Mouse (Mus musculus): ENCODE measurements at regions not wholly inside any gene's neighbourhood (a gene's known extent, or its start where the extent isn't known, plus 50 kb on each side); places are given as distances from the start of the nearest gene placed in this dataset.
A peak's percentile ranks its signal among the peaks of the same experiment; 100 is the strongest.

DNA sequence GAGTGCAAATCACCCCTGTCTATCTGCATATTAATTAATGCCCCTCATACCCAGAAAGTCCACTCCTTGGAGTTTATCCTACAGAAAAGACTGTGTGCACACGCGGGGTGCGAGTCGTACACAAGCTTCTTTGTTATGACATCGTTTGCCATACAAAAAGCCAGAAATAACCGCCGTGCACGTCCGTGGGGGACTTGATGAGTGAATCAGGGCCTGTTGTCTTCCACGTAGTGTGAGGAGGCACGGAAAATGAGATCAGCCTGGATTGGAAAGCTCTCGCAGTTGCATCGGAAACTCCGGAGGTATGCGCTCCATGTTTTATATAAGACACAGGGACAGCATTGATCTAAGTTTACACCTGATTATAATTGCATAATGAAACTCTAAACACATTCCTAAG lies 120.3 kb downstream of the Etnk1 start:
- DNase-seq (ENCODE audit: low read depth, low spot score): no peak

GRCm38 (mm10) chr6:143288491-143289130 lies 121.6 kb downstream of the Etnk1 start:
- DNase-seq (ENCODE audit: low read depth, low spot score): no peak

GRCm38 (mm10) chr6:143293648-143294047 lies 126.6 kb downstream of the Etnk1 start:
- no peak for DNase-seq (ENCODE audit: low read depth, low spot score)

DNA sequence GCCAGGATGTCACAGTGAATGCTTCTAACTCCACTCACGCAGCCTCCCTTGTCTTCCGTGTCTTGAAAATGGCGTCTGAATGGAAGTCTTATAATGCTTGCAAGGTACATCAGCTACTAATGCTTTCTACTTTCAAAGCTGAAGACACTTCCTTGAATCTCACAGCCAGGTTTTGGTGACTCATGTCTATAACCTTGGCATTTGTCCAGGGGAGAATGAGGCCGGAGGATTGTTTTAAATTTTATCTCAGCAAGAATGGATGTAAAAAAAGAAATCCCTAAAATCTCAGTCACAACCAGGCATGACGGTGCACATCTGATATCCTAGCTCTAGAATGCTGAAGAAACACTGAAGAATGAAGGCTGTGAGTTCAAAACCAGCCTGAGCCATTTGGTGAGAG lies 131.4 kb downstream of the Etnk1 start:
- no peak for DNase-seq (ENCODE audit: low read depth, low spot score)

- DNase-seq (ENCODE audit: low read depth, low spot score): no peak
Measured at GRCm38 (mm10) chr6:143301414-143301813, 134.4 kb downstream of the Etnk1 start.

DNA sequence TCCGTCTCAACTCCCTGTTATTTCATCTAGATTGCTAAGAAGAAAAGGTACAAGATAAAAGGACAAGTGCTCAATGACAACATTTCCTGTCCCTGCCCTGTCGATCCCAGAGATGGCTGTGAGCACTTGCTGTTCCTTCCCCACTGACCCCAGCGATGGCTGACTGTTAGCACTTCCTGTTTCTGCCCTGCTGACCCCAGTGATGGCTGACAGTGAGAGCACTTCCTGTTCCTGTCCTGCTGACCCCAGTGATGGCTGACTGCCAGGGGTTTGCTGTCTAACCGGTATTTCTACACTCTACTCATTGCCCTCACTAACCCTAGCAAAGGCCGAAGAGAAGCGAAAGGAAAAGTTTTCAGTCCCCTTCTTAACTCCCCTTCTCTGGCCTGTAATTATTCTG lies 140.3 kb downstream of the Etnk1 start:
- no peak for DNase-seq (ENCODE audit: low read depth, low spot score)

GRCm38 (mm10) chr6:143315859-143316258 lies 148.8 kb downstream of the Etnk1 start:
- no peak for DNase-seq (ENCODE audit: low read depth, low spot score)

- DNase-seq (ENCODE audit: low read depth, low spot score): no peak
Measured at GRCm38 (mm10) chr6:143320426-143320825, 153.4 kb downstream of the Etnk1 start.

DNA sequence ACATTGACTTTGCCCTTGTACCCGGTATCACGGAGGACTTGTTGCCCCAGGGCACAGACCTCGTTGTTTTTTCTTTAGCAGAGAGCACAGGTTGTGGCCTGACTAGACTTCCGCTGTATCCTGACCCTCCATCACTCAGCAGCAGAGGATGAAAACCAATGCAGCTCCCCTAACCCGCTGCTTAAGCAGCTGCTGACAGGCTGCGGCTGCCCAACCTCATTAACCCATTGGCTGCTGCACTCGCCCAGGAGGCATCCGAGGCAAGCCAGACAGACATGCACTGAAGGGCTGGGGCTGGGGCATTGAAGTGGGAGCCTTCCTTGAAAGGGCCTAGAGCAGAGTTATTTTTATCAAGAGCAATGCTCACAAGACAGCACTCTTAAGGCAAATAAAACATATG lies 157.6 kb downstream of the Etnk1 start:
- no peak for DNase-seq (ENCODE audit: low read depth, low spot score)

- DNase-seq (ENCODE audit: low read depth, low spot score): peak; percentile 29
Measured at GRCm38 (mm10) chr6:143326956-143327722, 160.1 kb downstream of the Etnk1 start.

- DNase-seq (ENCODE audit: low read depth, low spot score): no peak
Measured at GRCm38 (mm10) chr6:143327788-143328187, 160.8 kb downstream of the Etnk1 start.

DNA sequence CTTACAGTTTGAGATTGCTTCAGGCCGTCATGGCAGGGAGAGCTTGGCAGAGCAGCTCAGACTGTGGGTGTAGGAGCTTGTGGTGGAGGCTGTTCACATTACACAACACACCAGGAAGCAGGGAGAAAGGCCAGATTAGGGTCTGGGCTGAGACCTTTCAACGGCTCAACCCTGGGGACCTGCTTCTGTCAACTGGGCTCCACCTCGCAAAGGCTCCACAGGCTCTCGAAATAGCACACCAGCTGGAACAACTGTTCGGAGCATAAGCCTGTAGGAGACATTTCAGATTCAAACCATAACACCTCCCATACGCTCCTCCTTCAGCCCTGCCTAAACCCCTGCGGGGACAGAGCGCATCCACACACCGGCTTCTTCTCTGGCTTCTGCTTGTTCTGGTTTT lies 161.2 kb downstream of the Etnk1 start:
- DNase-seq (ENCODE audit: low read depth, low spot score): no peak

- no peak for DNase-seq (ENCODE audit: low read depth, low spot score)
Measured at GRCm38 (mm10) chr6:143329096-143329495, 162.1 kb downstream of the Etnk1 start.

DNA sequence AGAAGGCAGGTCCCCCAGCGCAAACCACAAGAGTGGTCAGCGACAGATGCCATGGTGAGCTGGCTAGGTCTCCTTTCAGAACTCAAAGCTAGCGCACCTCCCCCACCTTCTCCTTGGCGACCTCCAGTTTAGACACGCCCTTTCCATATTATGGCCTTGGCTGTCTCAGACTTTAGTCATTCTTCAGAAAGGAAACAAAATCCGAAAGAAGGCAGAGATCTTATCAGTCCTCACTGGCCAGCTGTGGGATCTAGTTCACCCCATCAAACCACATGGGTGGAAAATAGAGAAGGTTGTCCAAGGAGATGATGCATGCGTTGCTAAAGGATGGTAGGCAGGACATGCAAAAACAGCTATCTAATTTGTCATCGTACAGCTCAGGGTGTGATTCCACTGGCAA lies 166.5 kb downstream of the Etnk1 start:
- no peak for DNase-seq (ENCODE audit: low read depth, low spot score)

GRCm38 (mm10) chr6:143336574-143336973 lies 169.6 kb downstream of the Etnk1 start:
- no peak for DNase-seq (ENCODE audit: low read depth, low spot score)

DNA sequence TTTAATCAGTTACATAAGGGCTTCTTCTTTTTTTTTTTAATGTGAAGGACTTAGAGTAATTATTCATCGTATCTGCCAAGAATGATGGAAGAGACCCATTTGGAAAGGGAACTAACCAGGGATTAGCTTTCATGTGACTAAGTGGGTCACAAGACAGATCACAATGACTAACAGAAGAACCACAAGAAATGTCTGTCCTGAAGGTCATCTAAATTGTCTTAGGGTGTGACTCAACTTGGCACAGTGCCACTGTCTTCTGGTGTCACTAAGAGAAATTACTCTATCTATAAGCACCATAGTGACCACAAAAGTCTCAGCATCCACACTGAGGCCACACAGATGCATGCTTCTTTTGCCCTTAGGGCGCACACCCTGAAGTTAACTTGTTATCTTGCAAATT lies 182.0 kb downstream of the Etnk1 start:
- no peak for DNase-seq (ENCODE audit: low read depth, low spot score)

- no peak for DNase-seq (ENCODE audit: low read depth, low spot score)
Measured at GRCm38 (mm10) chr6:143359320-143360032, 192.5 kb downstream of the Etnk1 start.

GRCm38 (mm10) chr6:143361149-143361725 lies 194.2 kb downstream of the Etnk1 start:
- peak; percentile 69 for DNase-seq (ENCODE audit: low read depth, low spot score)

DNA sequence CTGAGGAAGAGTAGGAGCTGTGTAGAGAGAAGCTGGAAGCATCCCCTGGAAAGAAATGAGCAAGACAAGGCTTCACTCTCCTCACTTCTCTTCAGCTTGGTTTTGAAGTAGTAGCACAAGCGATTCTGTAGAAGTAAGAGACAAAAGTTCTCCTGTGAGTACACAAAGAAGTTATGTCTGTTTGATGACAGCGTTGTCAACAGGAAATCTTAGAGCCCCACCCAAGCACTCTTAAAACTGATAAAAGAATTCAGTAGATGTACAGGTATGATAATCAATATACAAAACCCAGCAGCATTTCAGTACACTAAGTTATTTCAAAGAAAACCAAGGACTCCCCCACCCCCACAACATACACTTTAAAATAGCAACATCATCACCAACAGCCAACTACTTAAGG lies 194.9 kb downstream of the Etnk1 start:
- peak; percentile 42 for DNase-seq (ENCODE audit: low read depth, low spot score)

DNA sequence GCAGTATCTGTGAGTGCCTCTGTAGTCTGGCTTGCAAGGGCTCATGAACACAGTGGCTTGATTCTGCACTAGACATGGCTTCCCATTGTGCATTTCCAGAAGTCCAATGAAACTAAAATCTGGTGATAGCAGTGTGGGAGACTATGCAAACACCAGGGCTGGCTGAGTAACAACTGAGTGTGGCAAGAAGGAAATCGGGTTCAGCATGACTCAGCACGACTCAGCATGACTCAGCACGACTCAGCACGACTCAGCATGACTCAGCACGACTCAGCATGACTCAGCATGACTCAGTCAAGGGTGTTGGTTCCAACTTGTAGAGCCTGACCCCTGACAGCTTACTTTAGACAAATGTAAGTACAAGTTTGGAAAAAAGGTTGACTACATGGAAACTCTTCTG lies 198.8 kb downstream of the Etnk1 start:
- DNase-seq (ENCODE audit: low read depth, low spot score): peak; percentile 6

DNA sequence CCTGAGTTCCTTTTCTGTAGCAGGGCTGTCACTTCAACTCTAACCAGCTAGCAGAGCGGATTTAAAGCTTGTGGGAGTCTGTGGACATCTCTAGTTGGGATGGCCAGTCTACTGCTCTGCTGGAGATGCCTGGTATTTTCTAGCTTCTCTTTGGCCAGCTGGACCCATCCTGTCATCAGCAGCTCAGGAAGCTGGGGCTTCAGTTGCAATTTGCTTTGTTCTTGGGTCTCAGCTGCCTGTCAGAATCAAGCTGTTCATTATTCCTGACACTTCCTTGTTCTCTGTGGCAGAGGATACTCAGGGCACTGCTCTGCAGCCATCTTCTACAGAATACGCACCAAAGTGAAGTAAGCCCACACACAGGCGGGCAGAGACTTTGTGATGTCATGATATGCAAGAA lies 200.8 kb downstream of the Etnk1 start:
- DNase-seq (ENCODE audit: low read depth, low spot score): no peak

GRCm38 (mm10) chr6:143368646-143369045 lies 201.6 kb downstream of the Etnk1 start:
- DNase-seq (ENCODE audit: low read depth, low spot score): no peak

Data from CD4-positive helper T cell, adult 2 months (primary cell).